Mouse (Mus musculus) liver, embryonic 11.5 days (tissue): ENCODE results near the gene Gm3880. TPM values are rescaled to one million over a fixed set of nuclear protein-coding genes. Genes with fewer than 3 reads are reported as not detected.
"Not testable (repeated sequence)": the region's sequence is repeated elsewhere in the genome, so short reads cannot be mapped to it uniquely, and the experiment has no call there.

Experiments
- ATAC-seq: fragments of 200-750 bp; cut with Nextera tagmentation; replicated peaks from 2 replicates; pipeline ENCODE4 v1.8.0; 2017; ENCODE audit warnings: moderate number of reproducible peaks, mild to moderate bottlenecking, moderate TSS enrichment, moderate library complexity; ENCODE audit not compliant: low FRiP score
- DNase-seq: peaks from one replicate; pipeline ENCODE4 v3.0.0-alpha.2; 2017; ENCODE audit warnings: low spot score
- H3K27ac ChIP-seq: fragments of 300-500 bp; sonication (generic); 2 replicates; pipeline ENCODE4 v1.5.1; 2014; ENCODE audit warnings: mild to moderate bottlenecking, low read depth, low read length, control low read depth
- H3K27me3 ChIP-seq: fragments of 300-500 bp; sonication (generic); replicated peaks from 2 replicates; pipeline ENCODE4 v1.6.1; 2014; ENCODE audit warnings: low read length, mixed read lengths; ENCODE audit not compliant: control insufficient read depth, insufficient read depth
- H3K36me3 ChIP-seq: fragments of 300-500 bp; sonication (generic); 2 replicates; pipeline ENCODE4 v1.6.1; 2014; ENCODE audit warnings: mild to moderate bottlenecking, low read length, moderate library complexity, mixed read lengths; ENCODE audit not compliant: control insufficient read depth, insufficient read depth
- H3K4me1 ChIP-seq: fragments of 300-500 bp; sonication (generic); replicated peaks from 2 replicates; pipeline ENCODE4 v1.6.1; 2014; ENCODE audit warnings: low read length, mixed read lengths; ENCODE audit not compliant: control insufficient read depth, insufficient read depth
- H3K4me2 ChIP-seq: fragments of 300-500 bp; sonication (generic); 2 replicates; pipeline ENCODE4 v1.6.1; 2014; ENCODE audit warnings: mild to moderate bottlenecking, control low read depth, moderate library complexity
- H3K4me3 ChIP-seq: fragments of 300-500 bp; sonication (generic); 2 replicates; pipeline ENCODE4 v1.5.1; 2014; ENCODE audit warnings: low read depth, low read length, control low read depth
- H3K9ac ChIP-seq: fragments of 300-500 bp; sonication (generic); 2 replicates; pipeline ENCODE4 v1.6.1; 2014; ENCODE audit warnings: low read depth, low read length, control low read depth
- H3K9me3 ChIP-seq: fragments of 300-500 bp; sonication (generic); 2 replicates; pipeline ENCODE4 v1.6.1; 2016; ENCODE audit warnings: low read length, inconsistent platforms, mixed read lengths; ENCODE audit not compliant: control insufficient read depth
- WGBS: fragments of 180-500 bp; shearing (Covaris S2); extraction: QIAGEN DNeasy Blood & Tissue Kit; methylation state at CpG from one replicate; pipeline ENCODE4 v1.1.7; 2014; 5-methylcytosine and 5-hydroxymethylcytosine counted together
- polyA plus RNA-seq: library from polyadenylated mRNA; unstranded; fragments of >200 nt; fragmentation: Nextera tagmentation; extraction: Ambion mirVana; gene quantifications from 2 replicates; pipeline ENCODE4 v1.2.1, GENCODE M21; 2014

Gm3880 gene
- polyA plus RNA-seq: not detected in 2 replicates

- ATAC-seq: not testable (repeated sequence)
- 82% methylated on average over 4 of the region's 5 CpGs for WGBS
Measured at GRCm38 (mm10) chrX:102686872-102687271, at the start of gene Gm3880. Gene Gm3880, minus strand, starts transcription at chrX:102686972.

DNA sequence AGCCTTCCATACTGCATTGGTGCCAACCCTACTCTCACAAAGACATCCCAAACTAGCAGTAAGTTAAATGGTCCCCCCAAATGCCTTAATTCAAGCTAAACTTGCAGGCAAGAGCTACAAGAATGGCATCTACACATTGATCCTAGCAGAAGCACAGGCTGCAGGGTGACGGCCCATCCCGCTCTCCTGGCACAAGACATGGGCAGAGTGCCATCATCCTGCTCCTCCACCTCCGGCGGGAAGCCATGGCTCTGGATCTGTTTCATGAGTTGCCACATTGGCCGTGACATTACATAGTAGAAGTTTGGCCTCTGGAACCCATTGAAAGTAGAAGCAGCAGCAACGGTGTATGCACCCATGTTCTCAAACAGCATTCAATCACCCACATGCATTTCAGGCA, 37.5 kb upstream of the Gm3880 start:
- not testable (repeated sequence) for H3K27me3 ChIP-seq, H3K9ac ChIP-seq, H3K27ac ChIP-seq, H3K4me3 ChIP-seq, ATAC-seq, DNase-seq, H3K4me2 ChIP-seq, H3K36me3 ChIP-seq, H3K4me1 ChIP-seq, H3K9me3 ChIP-seq
- 92% methylated on average over 6 of the region's 6 CpGs for WGBS

More at GRCm38 (mm10) chrX:102686872-102687271, at the start of gene Gm3880:
- not testable (repeated sequence) for H3K27me3 ChIP-seq, H3K27ac ChIP-seq, H3K4me2 ChIP-seq, DNase-seq, H3K9me3 ChIP-seq, H3K9ac ChIP-seq, H3K4me1 ChIP-seq, H3K36me3 ChIP-seq, H3K4me3 ChIP-seq

- H3K9ac ChIP-seq, ATAC-seq, H3K27ac ChIP-seq, H3K36me3 ChIP-seq, DNase-seq, H3K4me2 ChIP-seq, H3K27me3 ChIP-seq, H3K9me3 ChIP-seq, H3K4me1 ChIP-seq, H3K4me3 ChIP-seq: not testable (repeated sequence)
- 86% methylated on average over 7 of the region's 10 CpGs for WGBS
Measured at GRCm38 (mm10) chrX:102707535-102707934, 20.8 kb upstream of the Gm3880 start, which contains the start of the genes Gm9112 and Dmrtc1b. Gene Gm9112, minus strand, starts transcription at chrX:102707635. Gene Dmrtc1b, plus strand, starts transcription at chrX:102707865.

- WGBS: 59% methylated on average over 3 of the region's 3 CpGs
- not testable (repeated sequence) for H3K4me1 ChIP-seq, H3K9me3 ChIP-seq, H3K36me3 ChIP-seq, H3K27ac ChIP-seq, H3K4me3 ChIP-seq, H3K27me3 ChIP-seq, H3K9ac ChIP-seq, H3K4me2 ChIP-seq, ATAC-seq, DNase-seq
Measured at GRCm38 (mm10) chrX:102700636-102701035, 13.9 kb upstream of the Gm3880 start.

DNA sequence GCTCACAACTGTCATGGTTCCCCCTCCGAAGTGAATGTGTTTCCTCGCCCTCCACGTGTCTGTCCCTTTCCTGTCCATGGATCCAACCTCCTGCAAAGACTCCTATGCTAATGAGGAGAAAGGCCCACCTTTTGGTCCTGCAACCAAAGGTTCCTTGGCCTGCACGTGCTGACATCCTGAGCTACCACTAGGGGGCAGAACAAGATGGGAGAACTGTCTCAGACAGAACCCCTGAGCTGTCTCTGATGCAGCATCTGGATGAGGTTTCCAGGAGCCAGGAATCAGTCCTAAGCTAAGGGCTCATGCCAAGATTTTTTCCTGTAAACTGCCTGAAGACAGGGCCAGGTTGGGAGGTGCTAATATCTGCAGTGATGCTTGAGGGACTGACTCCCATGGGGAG, 2.5 kb upstream of the Gm3880 start:
- not testable (repeated sequence) for H3K4me1 ChIP-seq, H3K4me2 ChIP-seq, DNase-seq, H3K9ac ChIP-seq, H3K27me3 ChIP-seq, H3K9me3 ChIP-seq, H3K27ac ChIP-seq, H3K36me3 ChIP-seq, ATAC-seq, H3K4me3 ChIP-seq
- 2% methylated on average over 4 of the region's 4 CpGs for WGBS

- not testable (repeated sequence) for H3K9me3 ChIP-seq, ATAC-seq, H3K4me1 ChIP-seq, H3K27ac ChIP-seq, H3K36me3 ChIP-seq, H3K4me2 ChIP-seq, H3K9ac ChIP-seq, H3K4me3 ChIP-seq, H3K27me3 ChIP-seq, DNase-seq
- WGBS: 54% methylated on average over 3 of the region's 3 CpGs
Measured at GRCm38 (mm10) chrX:102684706-102685105, 2.1 kb downstream of the Gm3880 start.

DNA sequence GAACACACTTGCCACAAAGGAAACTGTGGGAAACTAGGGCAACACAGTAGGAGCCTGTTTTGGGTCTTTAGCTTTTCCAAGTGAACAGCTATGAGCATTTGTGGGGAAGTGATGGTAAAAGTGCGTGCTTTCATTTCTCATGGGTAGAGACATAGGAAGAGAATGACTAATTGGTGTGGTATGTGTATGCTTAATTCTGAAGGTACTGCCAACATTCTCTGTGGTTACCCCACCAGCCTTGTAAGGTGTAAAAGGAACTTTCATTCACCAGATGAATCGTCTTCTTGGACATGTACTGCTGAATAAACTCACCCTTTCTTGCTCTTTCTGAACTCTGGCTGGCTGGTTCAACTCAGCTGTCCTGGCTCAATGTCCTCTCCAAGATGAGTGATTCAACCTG, 20.1 kb downstream of the Gm3880 start:
- 83% methylated on average over 2 of the region's 2 CpGs for WGBS
- H3K27ac ChIP-seq: no peak overlapping the region
- no peak overlapping the region for H3K9ac ChIP-seq
- no peak overlapping the region for H3K4me3 ChIP-seq
- H3K27me3 ChIP-seq: no peaks in the 10 kb centered on the region; the same call in 1 of the 2 replicates
- no peaks in the 10 kb centered on the region for H3K4me1 ChIP-seq
- H3K4me2 ChIP-seq: no peak overlapping the region
- DNase-seq (no peak), ATAC-seq (no peak)
- H3K36me3 ChIP-seq: no peaks in the 10 kb centered on the region
- H3K9me3 ChIP-seq: no peaks in the 10 kb centered on the region

DNA sequence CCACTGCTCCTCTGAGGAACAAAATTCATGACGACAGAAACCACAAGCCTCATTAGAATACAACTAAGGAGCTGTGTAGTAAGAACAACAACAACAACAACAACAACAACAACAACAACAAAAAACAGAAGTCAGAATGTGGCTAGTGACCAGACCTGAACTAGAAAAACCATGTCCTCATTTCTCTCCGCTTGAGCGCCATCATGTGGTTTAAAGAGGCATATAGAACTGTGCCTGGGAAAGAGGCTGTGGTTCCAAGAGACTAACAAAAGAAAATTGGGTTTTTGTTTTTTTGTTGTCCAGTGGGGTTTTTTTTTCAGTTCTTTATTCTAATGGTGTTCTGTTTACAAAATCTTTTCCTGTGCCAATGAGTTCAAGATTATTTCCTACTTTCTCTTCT, 26.1 kb downstream of the Gm3880 start:
- ATAC-seq (no peak), DNase-seq (no peak)
- Histone ChIP-seq H3K36me3 (no peaks in the 10 kb centered on the region), H3K9me3 (no peaks in the 10 kb centered on the region), H3K27ac (no peak overlapping the region), H3K27me3 (no peaks in the 10 kb centered on the region), H3K4me1 (no peaks in the 10 kb centered on the region), H3K4me2 (no peak overlapping the region), H3K4me3 (no peak overlapping the region), H3K9ac (no peak overlapping the region)
- WGBS: 17% methylated on average over 3 of the region's 3 CpGs

DNA sequence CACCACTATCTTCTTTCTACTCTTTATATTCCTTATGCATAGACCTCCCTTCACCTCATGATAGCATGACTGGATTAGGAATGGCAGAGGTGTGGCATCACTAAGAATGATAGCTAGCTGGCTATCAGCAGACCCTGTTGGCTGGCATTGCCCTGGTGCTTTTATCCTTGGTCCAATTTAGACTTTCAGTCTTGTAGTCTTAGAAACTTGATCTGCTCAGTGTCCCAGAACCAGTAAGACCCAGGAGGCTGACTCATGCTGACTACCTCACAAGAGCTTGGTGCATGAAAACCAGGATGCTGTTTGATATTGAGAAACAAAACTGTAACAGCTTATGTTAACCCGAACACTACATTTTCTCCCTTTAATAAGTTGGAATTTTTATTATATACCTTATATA, 41.1 kb downstream of the Gm3880 start:
- no peak overlapping the region for H3K4me2 ChIP-seq
- no peak overlapping the region for H3K27ac ChIP-seq
- 76% methylated on average over 1 of the region's 1 CpGs for WGBS
- H3K4me1 ChIP-seq: no peaks in the 10 kb centered on the region
- H3K9me3 ChIP-seq: no peaks in the 10 kb centered on the region
- H3K36me3 ChIP-seq: no peaks in the 10 kb centered on the region
- no peak overlapping the region for H3K9ac ChIP-seq
- DNase-seq (no peak), ATAC-seq (no peak)
- H3K27me3 ChIP-seq: peaks cover 28% of the 10 kb centered on the region
- no peak overlapping the region for H3K4me3 ChIP-seq
